Mouse (Mus musculus) layer of hippocampus, adult 8-10 months (tissue): ENCODE data around the gene Rbm39. TPM values are rescaled to one million over a fixed set of nuclear protein-coding genes. Genes with fewer than 3 reads are reported as not detected.
A peak's percentile ranks its signal among the peaks of the same experiment; 100 is the strongest.

ENCODE experiments used
- DNase-seq, 2 experiments: peaks; one replicate each; pipeline ENCODE4 v3.0.0; 2022; ENCODE audit warnings: low spot score in 2 of 2
- total RNA-seq, 4 experiments: library from RNA; stranded (reverse); gene quantifications; 2 replicates each; pipeline ENCODE4 v1.2.4; 2022

Gene Rbm39
- total RNA-seq, 4 experiments from 2014 or later = 305 to 360 (median 339) TPM

DNA sequence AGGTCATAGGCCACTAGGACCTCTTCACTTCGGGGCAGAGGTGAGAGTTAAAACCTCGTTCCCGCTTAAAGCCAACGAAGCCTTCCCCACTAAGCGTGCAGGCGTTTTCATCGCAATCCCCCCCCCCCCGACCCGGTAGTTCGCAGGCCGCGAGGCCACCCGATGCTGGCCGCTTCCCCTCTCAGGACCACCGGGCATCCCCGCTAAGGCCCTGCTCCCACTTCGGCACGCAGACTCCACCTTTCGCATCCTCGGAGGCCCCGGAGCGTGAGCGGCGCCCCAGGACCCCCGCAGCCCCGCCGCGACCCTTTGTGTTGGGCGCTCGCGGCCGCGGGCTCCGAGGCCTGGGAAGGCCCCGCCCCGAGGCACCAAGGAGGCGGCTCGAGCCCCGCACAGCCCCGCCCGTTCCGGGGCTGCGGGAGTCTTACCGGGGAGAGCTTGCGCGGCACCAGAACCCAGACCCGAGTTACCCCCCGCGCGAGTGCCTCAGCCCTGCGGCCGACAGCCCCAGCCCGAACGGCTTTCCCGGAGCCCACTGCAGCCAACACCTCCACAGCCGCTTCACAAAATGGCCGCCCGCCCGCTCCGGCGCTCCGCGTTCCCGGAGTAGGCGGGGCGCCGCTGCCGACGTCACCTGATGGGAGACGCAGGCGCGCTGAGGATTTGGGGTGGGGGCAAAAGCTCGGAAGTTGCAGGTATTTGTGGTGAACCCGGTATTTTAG, 68.5 kb downstream of the Rbm39 start, which contains the start of the genes Cpne1 and Rbm12:
Cpne1 (minus strand) TSS at position 608 of the 722 bp plus-strand sequence.
Rbm12 (minus strand) TSS at position 621 of the 722 bp plus-strand sequence.
- DNase-seq = peak; percentile 76 to 87

DNA sequence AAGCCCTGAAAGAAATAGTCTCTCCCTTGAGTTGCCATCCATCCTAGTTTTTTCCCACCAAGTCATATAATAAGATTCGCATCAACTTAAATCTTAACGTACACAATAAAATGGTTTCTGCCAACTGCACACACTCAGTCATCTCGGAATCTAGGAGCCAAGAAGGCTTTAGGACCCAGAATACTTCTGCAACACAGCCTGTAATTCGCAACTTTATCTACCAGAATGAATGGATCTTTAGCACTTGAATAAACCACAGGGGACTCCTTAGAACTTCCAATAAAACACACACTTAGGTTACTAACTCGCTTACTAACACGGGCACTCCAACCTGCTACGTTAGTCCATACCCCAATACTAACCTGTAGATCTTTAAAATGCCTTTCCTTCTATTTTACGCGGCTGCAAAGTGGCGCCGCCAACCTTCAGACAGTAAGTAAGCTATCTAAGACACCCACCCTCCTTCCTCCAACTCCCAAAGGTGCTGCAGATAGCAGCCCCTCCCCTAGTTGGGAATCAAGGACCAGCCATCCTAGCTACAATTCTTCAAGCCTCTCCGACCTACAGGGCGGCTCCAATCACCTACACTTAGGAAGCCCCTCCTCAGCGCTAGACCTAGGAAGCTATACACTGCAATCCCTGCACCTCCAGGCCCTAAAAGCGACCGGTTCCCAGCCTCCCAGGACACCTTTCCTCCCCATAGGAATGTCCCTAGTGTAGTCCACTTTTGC, 69.2 kb downstream of the Rbm39 start:
- no peak for DNase-seq

Other genes starting within 250 kb of the Rbm39 start
- gene Uqcc1, start 249.9 kb downstream of the Rbm39 start, total RNA-seq = 10 to 100 TPM; 76.5 to 83.3 (median 78.3) TPM
- gene Gm15557, start 239.5 kb downstream of the Rbm39 start, total RNA-seq = not detected
- under 1 TPM in 3 of 4 experiments, not detected in 1; 0.18 to 0.31 (median 0.31) TPM for gene Gdf5, start 234.9 kb downstream of the Rbm39 start, total RNA-seq
- 10 to 100 TPM; 21.9 to 24.9 (median 24.5) TPM for gene Cep250, start 223.8 kb downstream of the Rbm39 start, total RNA-seq
- gene 6430550D23Rik, start 172.3 kb downstream of the Rbm39 start, total RNA-seq = 1 to 10 TPM in 3 of 4 experiments, under 1 TPM in 1; 0.97 to 3.0 (median 2.0) TPM
- gene Ergic3, start 172.2 kb downstream of the Rbm39 start, total RNA-seq = 100 to 1,000 TPM; 182 to 233 (median 213) TPM
- gene Fer1l4, start 127.3 kb downstream of the Rbm39 start, total RNA-seq = not detected
- 1 to 10 TPM; 3.3 to 4.7 (median 4.2) TPM for gene Spag4, start 115.1 kb downstream of the Rbm39 start, total RNA-seq
- gene Cpne1, start 68.3 kb downstream of the Rbm39 start, total RNA-seq = 10 to 100 TPM; 31.2 to 34.6 (median 33.0) TPM
- gene Rbm12, start 68.3 kb downstream of the Rbm39 start, total RNA-seq = 10 to 100 TPM; 25.4 to 37.4 (median 33.1) TPM
- 10 to 100 TPM; 17.8 to 23.4 (median 20.3) TPM for gene Gm28036, start 53.1 kb downstream of the Rbm39 start, total RNA-seq
- 100 to 1,000 TPM in 3 of 4 experiments, 10 to 100 TPM in 1; 99.4 to 184 (median 132) TPM for gene Romo1, start 36.2 kb downstream of the Rbm39 start, total RNA-seq
- 10 to 100 TPM; 39.0 to 54.5 (median 44.0) TPM for gene Nfs1, start 36.1 kb downstream of the Rbm39 start, total RNA-seq
- gene Phf20, start 16.2 kb upstream of the Rbm39 start, total RNA-seq = 100 to 1,000 TPM in 3 of 4 experiments, 10 to 100 TPM in 1; 98.7 to 122 (median 109) TPM
- 1 to 10 TPM; 4.8 to 7.1 (median 6.8) TPM for gene Cnbd2, start 132.1 kb upstream of the Rbm39 start, total RNA-seq
- gene Scand1, start 132.5 kb upstream of the Rbm39 start, total RNA-seq = 10 to 100 TPM; 59.9 to 80.3 (median 72.3) TPM
- gene Epb41l1, start 240.7 kb upstream of the Rbm39 start, total RNA-seq = 100 to 1,000 TPM; 322 to 352 (median 336) TPM